Mouse (Mus musculus): ENCODE measurements around the gene 1110032A03Rik.

The 1110032A03Rik gene

GRCm38 (mm10) chr9:50770011-50770410 lies 5.3 kb downstream of the 1110032A03Rik start:
- no peak for DNase-seq (ENCODE audit: low spot score)

GRCm38 (mm10) chr9:50768107-50769002 lies 7.0 kb downstream of the 1110032A03Rik start, which contains the start of gene Fdxacb1:
TSS of gene Fdxacb1 (plus strand) at chr9:50768236.
- peak; percentile 96 for DNase-seq (ENCODE audit: low spot score)

- no peak for DNase-seq (ENCODE audit: low spot score)
Observed at GRCm38 (mm10) chr9:50767531-50768106, 7.7 kb downstream of the 1110032A03Rik start.

GRCm38 (mm10) chr9:50763331-50763730 lies 12.0 kb downstream of the 1110032A03Rik start:
- DNase-seq (ENCODE audit: low spot score) = no peak

- DNase-seq (ENCODE audit: low spot score) = no peak
Observed at GRCm38 (mm10) chr9:50761520-50762243, 13.6 kb downstream of the 1110032A03Rik start.

- no peak for DNase-seq (ENCODE audit: low spot score)
Observed at GRCm38 (mm10) chr9:50756711-50757110, 18.6 kb downstream of the 1110032A03Rik start.

- DNase-seq (ENCODE audit: low spot score) = no peak
Observed at GRCm38 (mm10) chr9:50753947-50754346, 21.4 kb downstream of the 1110032A03Rik start.

GRCm38 (mm10) chr9:50752784-50753615 lies 22.3 kb downstream of the 1110032A03Rik start:
- DNase-seq (ENCODE audit: low spot score) = no peak

- no peak for DNase-seq (ENCODE audit: low spot score)
Observed at GRCm38 (mm10) chr9:50752054-50752602, 23.2 kb downstream of the 1110032A03Rik start, which contains the start of gene Hspb2. TSS of gene Hspb2 (minus strand) at chr9:50752354.

GRCm38 (mm10) chr9:50751323-50751722 lies 24.0 kb downstream of the 1110032A03Rik start, which contains the start of gene Cryab:
TSS of gene Cryab (plus strand) at chr9:50751325.
- DNase-seq (ENCODE audit: low spot score) = no peak

- no peak for DNase-seq (ENCODE audit: low spot score)
Observed at GRCm38 (mm10) chr9:50750706-50751105, 24.6 kb downstream of the 1110032A03Rik start.

GRCm38 (mm10) chr9:50746214-50746677 lies 29.1 kb downstream of the 1110032A03Rik start, which contains the start of gene 2310030G06Rik:
TSS of gene 2310030G06Rik (minus strand) at chr9:50746536.
- no peak for DNase-seq (ENCODE audit: low spot score)

GRCm38 (mm10) chr9:50745806-50746205 lies 29.5 kb downstream of the 1110032A03Rik start:
- DNase-seq (ENCODE audit: low spot score) = no peak

GRCm38 (mm10) chr9:50742744-50743143 lies 32.6 kb downstream of the 1110032A03Rik start:
- DNase-seq (ENCODE audit: low spot score) = no peak

GRCm38 (mm10) chr9:50742261-50742660 lies 33.1 kb downstream of the 1110032A03Rik start:
- DNase-seq (ENCODE audit: low spot score) = no peak

- DNase-seq (ENCODE audit: low spot score) = no peak
Observed at GRCm38 (mm10) chr9:50740867-50741784, 34.2 kb downstream of the 1110032A03Rik start.

- DNase-seq (ENCODE audit: low spot score) = peak; percentile 83
Observed at GRCm38 (mm10) chr9:50738914-50739870, 36.1 kb downstream of the 1110032A03Rik start, which contains the start of gene Dixdc1. TSS of gene Dixdc1 (minus strand) at chr9:50739517.

- DNase-seq (ENCODE audit: low spot score) = no peak
Observed at GRCm38 (mm10) chr9:50734989-50735388, 40.3 kb downstream of the 1110032A03Rik start.
